Mouse (Mus musculus) left cerebral cortex, postnatal 10 days (tissue): ENCODE data around the gene Fam102a. TPM values are rescaled to one million over a fixed set of nuclear protein-coding genes. Genes with fewer than 3 reads are reported as not detected.

Experiments
- DNase-seq, 2 experiments: peaks; one replicate each; pipeline ENCODE4 v3.0.0; 2021 to 2022; ENCODE audit warnings: low spot score in 2 of 2, mixed read lengths in 1 of 2; ENCODE audit errors: extremely low spot score in 1 of 2
- intact Hi-C: fragments of 180-260 bp; cut with DNase I; formaldehyde crosslinking; loops from one replicate; pipeline ENCODE4 v1.15.1; 2025
- total RNA-seq, 2 experiments: library from RNA; stranded (reverse); gene quantifications; 2 replicates each; pipeline ENCODE4 v1.2.3; 2021

Gene Fam102a
- total RNA-seq, 2 experiments from 2014 or later: 28.2 to 28.9 TPM

- DNase-seq: no peak
- intact Hi-C loops: loop anchor here (5.0 kb wide), 1 partner anchor 51 kb away; no protein-coding TSS in a partner anchor
Measured at GRCm38 (mm10) chr2:32537941-32538340, 2.8 kb downstream of the Fam102a start.

GRCm38 (mm10) chr2:32538461-32538860 lies 3.3 kb downstream of the Fam102a start:
- DNase-seq: no peak
- intact Hi-C loops: loop anchor here (5.0 kb wide), 1 partner anchor 51 kb away; no protein-coding TSS in a partner anchor

GRCm38 (mm10) chr2:32539452-32539981 lies 4.4 kb downstream of the Fam102a start:
- intact Hi-C loops: loop anchor here (5.0 kb wide), 1 partner anchor 52 kb away; no protein-coding TSS in a partner anchor

GRCm38 (mm10) chr2:32541333-32541908 lies 6.3 kb downstream of the Fam102a start:
- DNase-seq: no peak
- intact Hi-C loops: no loop called here

More at GRCm38 (mm10) chr2:32539452-32539981, 4.4 kb downstream of the Fam102a start:
- DNase-seq: no peak

GRCm38 (mm10) chr2:32541986-32542573 lies 6.9 kb downstream of the Fam102a start:
- intact Hi-C loops: no loop called here
- DNase-seq: no peak

GRCm38 (mm10) chr2:32543031-32543449 lies 7.9 kb downstream of the Fam102a start:
- DNase-seq: no peak
- intact Hi-C loops: no loop called here

GRCm38 (mm10) chr2:32546951-32547350 lies 11.8 kb downstream of the Fam102a start:
- intact Hi-C loops: no loop called here

GRCm38 (mm10) chr2:32547380-32547779 lies 12.2 kb downstream of the Fam102a start:
- intact Hi-C loops: no loop called here
- DNase-seq: no peak

More at GRCm38 (mm10) chr2:32546951-32547350, 11.8 kb downstream of the Fam102a start:
- DNase-seq: no peak

GRCm38 (mm10) chr2:32547964-32548739 lies 13.0 kb downstream of the Fam102a start:
- no peak for DNase-seq
- intact Hi-C loops: no loop called here

- intact Hi-C loops: no loop called here
- DNase-seq: no peak
Measured at GRCm38 (mm10) chr2:32549171-32549570, 14.0 kb downstream of the Fam102a start.

GRCm38 (mm10) chr2:32549764-32550163 lies 14.6 kb downstream of the Fam102a start:
- no peak for DNase-seq
- intact Hi-C loops: no loop called here

- no peak for DNase-seq
- intact Hi-C loops: no loop called here
Measured at GRCm38 (mm10) chr2:32551236-32551635, 16.1 kb downstream of the Fam102a start.

- no peak for DNase-seq
- intact Hi-C loops: no loop called here
Measured at GRCm38 (mm10) chr2:32553592-32554148, 18.5 kb downstream of the Fam102a start.

- intact Hi-C loops: no loop called here
Measured at GRCm38 (mm10) chr2:32555484-32555883, 20.4 kb downstream of the Fam102a start.

GRCm38 (mm10) chr2:32556019-32556418 lies 20.9 kb downstream of the Fam102a start:
- intact Hi-C loops: no loop called here
- no peak for DNase-seq

More at GRCm38 (mm10) chr2:32555484-32555883, 20.4 kb downstream of the Fam102a start:
- no peak for DNase-seq

- intact Hi-C loops: no loop called here
- DNase-seq: peak; percentile 50 to 52
Measured at GRCm38 (mm10) chr2:32559570-32559969, 24.4 kb downstream of the Fam102a start.

- intact Hi-C loops: loop anchor here (1.0 to 5.0 kb wide), 2 partner anchors 78 to 169 kb away; partner anchors contain the start of gene Ptges2
- DNase-seq: peak; percentile 70 to 71
Measured at GRCm38 (mm10) chr2:32566536-32567063, 31.5 kb downstream of the Fam102a start.

- intact Hi-C loops: loop anchor here (5.0 kb wide), 1 partner anchor 171 kb away; the partner anchor contains the start of gene Ptges2
Measured at GRCm38 (mm10) chr2:32568149-32568548, 33.0 kb downstream of the Fam102a start.

GRCm38 (mm10) chr2:32568941-32569340 lies 33.8 kb downstream of the Fam102a start:
- intact Hi-C loops: loop anchor here (5.0 kb wide), 1 partner anchor 172 kb away; the partner anchor contains the start of gene Ptges2
- DNase-seq: no peak

More at GRCm38 (mm10) chr2:32568149-32568548, 33.0 kb downstream of the Fam102a start:
- DNase-seq: peak in 1 of 2 experiments; percentile 64
